Mouse (Mus musculus) CH12.LX (cell line): ENCODE data around the gene Atg16l2. TPM values are rescaled to one million over a fixed set of nuclear protein-coding genes. Genes with fewer than 3 reads are reported as not detected.
A peak's percentile ranks its signal among the peaks of the same experiment; 100 is the strongest.

Experiments used
- DNase-seq: peaks from one replicate; pipeline ENCODE4 v3.0.0-alpha.2; 2013; ENCODE audit errors: extremely low read depth
- H3K27ac ChIP-seq: 2 replicates; pipeline ENCODE4 v1.5.1; 2012; ENCODE audit warnings: low read depth, mild to moderate bottlenecking, control low read depth, moderate library complexity; ENCODE audit not compliant: insufficient read depth
- H3K27me3 ChIP-seq: replicated peaks from 2 replicates; pipeline ENCODE3; 2012; ENCODE audit warnings: inconsistent platforms
- H3K36me3 ChIP-seq, 2 experiments: replicated peaks in 1 of 2; 2 replicates each; pipeline versions ENCODE3 to v1.6.1; 2012; ENCODE audit warnings: inconsistent platforms in 1 of 2, low read length in 1 of 2, mild to moderate bottlenecking in 1 of 2, mixed read lengths in 1 of 2, moderate library complexity in 1 of 2; ENCODE audit not compliant: control insufficient read depth in 1 of 2, insufficient read depth in 1 of 2
- H3K4me1 ChIP-seq, 2 experiments: 2 replicates each; pipeline ENCODE4 v1.6.1; 2012; ENCODE audit warnings: inconsistent platforms in 1 of 2, moderate library complexity in 1 of 2; ENCODE audit not compliant: insufficient read depth in 2 of 2, control insufficient read depth in 1 of 2
- H3K4me2 ChIP-seq: 2 replicates; pipeline ENCODE4 v1.6.1; 2012; ENCODE audit warnings: low read depth, mild to moderate bottlenecking, control low read depth; ENCODE audit not compliant: poor library complexity, insufficient read depth, severe bottlenecking
- H3K4me3 ChIP-seq, 3 experiments: fragments of 150-350 bp in 1 of 3; sonication (generic) in 1 of 3; replicated peaks in 1 of 3; 2 replicates each; pipeline versions ENCODE3 to v1.5.1; 2011 to 2012; ENCODE audit warnings: low read depth in 2 of 3, low read length in 2 of 3, mild to moderate bottlenecking in 2 of 3, moderate library complexity in 2 of 3, control low read depth in 1 of 3, improper control_type of control experiment in 1 of 3, inconsistent platforms in 1 of 3, mixed read lengths in 1 of 3; ENCODE audit not compliant: poor library complexity in 1 of 3
- H3K79me2 ChIP-seq: replicated peaks from 2 replicates; pipeline ENCODE4 v1.6.1; 2012; ENCODE audit warnings: mild to moderate bottlenecking, moderate library complexity; ENCODE audit not compliant: control insufficient read depth, poor library complexity, insufficient read depth, severe bottlenecking; ENCODE audit errors: extremely low read depth
- H3K9ac ChIP-seq: 2 replicates; pipeline ENCODE4 v1.6.1; 2012; ENCODE audit warnings: low read depth, mild to moderate bottlenecking, control low read depth, moderate library complexity; ENCODE audit not compliant: insufficient read depth
- H3K9me3 ChIP-seq: replicated peaks from 2 replicates; pipeline ENCODE3; 2012; ENCODE audit warnings: low read length, inconsistent platforms, mixed read lengths
- CTCF ChIP-seq, 2 experiments: IDR thresholded peaks in 1 of 2; conservative IDR thresholded peaks in 1 of 2; 2 replicates each; pipeline ENCODE4 v1.5.1; 2011 to 2012; ENCODE audit warnings: low read depth in 2 of 2, low read length in 2 of 2, improper control_type of control experiment in 1 of 2, inconsistent platforms in 1 of 2, mild to moderate bottlenecking in 1 of 2, moderate library complexity in 1 of 2
- ELF1 ChIP-seq: IDR thresholded peaks from 2 replicates; pipeline ENCODE4 v1.6.1; 2014; ENCODE audit warnings: low read depth, mild to moderate bottlenecking, inconsistent platforms, low read length, improper control_type of control experiment
- EP300 ChIP-seq: IDR thresholded peaks from 2 replicates; pipeline ENCODE4 v1.6.1; 2011; ENCODE audit warnings: low read length, improper control_type of control experiment
- ETS1 ChIP-seq: conservative IDR thresholded peaks from 2 replicates; pipeline ENCODE4 v1.6.1; 2012; ENCODE audit warnings: low read depth, mild to moderate bottlenecking, inconsistent platforms, low read length, improper control_type of control experiment, moderate library complexity
- GABPA ChIP-seq: IDR thresholded peaks from 2 replicates; pipeline ENCODE4 v1.6.1; 2012; ENCODE audit warnings: low read depth, low read length, improper control_type of control experiment, inconsistent platforms; ENCODE audit not compliant: insufficient replicate concordance
- JUND ChIP-seq: conservative IDR thresholded peaks from 2 replicates; pipeline ENCODE4 v1.6.1; 2011; ENCODE audit warnings: low read depth, low read length, improper control_type of control experiment
- MEF2A ChIP-seq: IDR thresholded peaks from 2 replicates; pipeline ENCODE4 v1.6.1; 2014; ENCODE audit warnings: low read depth, mild to moderate bottlenecking, inconsistent platforms, low read length, improper control_type of control experiment, borderline replicate concordance
- MXI1 ChIP-seq: IDR thresholded peaks from 2 replicates; pipeline ENCODE4 v1.6.1; 2011; ENCODE audit warnings: mild to moderate bottlenecking, low read depth, low read length, improper control_type of control experiment
- NELFE ChIP-seq: IDR thresholded peaks from 2 replicates; pipeline ENCODE4 v1.6.1; 2011; ENCODE audit warnings: low read depth, low read length, improper control_type of control experiment
- NRF1 ChIP-seq: IDR thresholded peaks from 2 replicates; pipeline ENCODE4 v1.6.1; 2014; ENCODE audit warnings: low read depth, mild to moderate bottlenecking, inconsistent platforms, low read length, improper control_type of control experiment, moderate library complexity
- POLR2A ChIP-seq: IDR thresholded peaks from 2 replicates; pipeline ENCODE4 v1.6.1; 2011; ENCODE audit warnings: low read depth, mild to moderate bottlenecking, improper control_type of control experiment, low read length
- POLR2AphosphoS2 ChIP-seq: IDR thresholded peaks from 2 replicates; pipeline ENCODE4 v1.6.1; 2011; ENCODE audit warnings: low read depth, low read length, improper control_type of control experiment
- RAD21 ChIP-seq: IDR thresholded peaks from 2 replicates; pipeline ENCODE4 v1.6.1; 2011; ENCODE audit warnings: low read depth, mild to moderate bottlenecking, low read length, improper control_type of control experiment, moderate library complexity
- SIN3A ChIP-seq: IDR thresholded peaks from 2 replicates; pipeline ENCODE4 v1.6.1; 2012; ENCODE audit warnings: low read length, improper control_type of control experiment, inconsistent platforms
- TBP ChIP-seq: conservative IDR thresholded peaks from 2 replicates; pipeline ENCODE4 v1.6.1; 2011; ENCODE audit warnings: low read depth, low read length, improper control_type of control experiment
- USF1 ChIP-seq: IDR thresholded peaks from 2 replicates; pipeline ENCODE4 v1.6.1; 2014; ENCODE audit warnings: low read depth, mild to moderate bottlenecking, inconsistent platforms, low read length, improper control_type of control experiment
- ZKSCAN1 ChIP-seq: IDR thresholded peaks from 2 replicates; pipeline ENCODE4 v1.6.1; 2012; ENCODE audit warnings: low read depth, inconsistent platforms, low read length, improper control_type of control experiment, borderline replicate concordance
- ZMIZ1 ChIP-seq: IDR thresholded peaks from 2 replicates; pipeline ENCODE4 v1.6.1; 2012; ENCODE audit warnings: low read depth, mild to moderate bottlenecking, inconsistent platforms, low read length, improper control_type of control experiment
- ZNF384 ChIP-seq: IDR thresholded peaks from 2 replicates; pipeline ENCODE4 v1.6.1; 2012; ENCODE audit warnings: low read depth, low read length, improper control_type of control experiment, inconsistent platforms
- dilution Hi-C: fragments of 300-500 bp; cut with MboI; formaldehyde crosslinking; loops from 2 replicates; pipeline ENCODE4 v1.14.3; 2020; ENCODE audit warnings: low sequenced_read_pairs; ENCODE audit not compliant: extremely low pct_unique_long_range_greater_than_20kb, extremely low pct_ligation_motif_present
- in situ Hi-C: fragments of 300-500 bp; cut with MboI; formaldehyde crosslinking; loops from 3 replicates; pipeline ENCODE4 v1.14.3; 2019; ENCODE audit warnings: low sequenced_read_pairs, low pct_ligation_motif_present, low pct_unique_long_range_greater_than_20kb, mixed read lengths
- polyA plus RNA-seq: library from polyadenylated mRNA; unstranded; fragments of >175 nt; gene quantifications from 2 replicates; pipeline ENCODE4 v1.2.1, GENCODE M21; 2012; ENCODE audit warnings: low read depth; ENCODE audit not compliant: insufficient read length
- total RNA-seq, 2 experiments: library from RNA; depleted of rRNA; stranded (reverse); fragments of 300-350 nt in 1 of 2; fragments of >200 nt in 1 of 2; gene quantifications; 2 replicates each; pipeline ENCODE4 v1.2.3; 2012 to 2014

Atg16l2 gene
- total and polyA plus RNA-seq, 3 experiments, result 12.7 to 43.8 (median 15.4) TPM

DNA sequence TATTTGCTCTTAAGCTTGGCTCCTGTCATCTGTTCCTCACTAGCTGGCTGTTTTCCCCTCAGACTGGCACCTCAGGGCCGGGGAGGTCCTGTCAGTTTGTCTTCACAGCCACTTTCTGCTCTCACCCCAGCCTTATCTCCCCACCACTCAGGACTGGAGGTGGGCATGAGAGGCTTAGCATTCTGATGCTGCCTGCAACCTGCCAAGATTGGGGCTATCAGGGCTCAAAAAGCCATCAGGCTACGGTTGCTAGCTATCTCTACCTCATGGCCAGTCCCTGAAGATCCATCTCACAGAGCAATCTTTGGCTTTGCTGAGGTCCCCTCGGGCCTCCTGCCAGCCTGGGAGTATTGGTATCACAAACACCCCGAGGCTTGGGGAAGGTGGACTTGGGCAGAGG is 16.8 kb upstream of the Atg16l2 start:
- Histone ChIP-seq H3K27me3 (peaks cover 48% of the 10 kb centered on the region), H3K4me1 (peaks cover 18 to 21% of the 10 kb centered on the region in 2 experiments), H3K4me3 (no peak overlapping the region), H3K27ac (no peak overlapping the region), H3K9me3 (no peaks in the 10 kb centered on the region), H3K9ac (no peak overlapping the region), H3K36me3 (no peaks in the 10 kb centered on the region), H3K79me2 (no peaks in the 10 kb centered on the region), H3K4me2 (no peak overlapping the region)
- no peak for TF ChIP-seq RAD21
- no peak for TF ChIP-seq SIN3A
- no peak for TF ChIP-seq JUND
- TF ChIP-seq ZKSCAN1, result no peak
- no peak for TF ChIP-seq ZMIZ1
- dilution Hi-C loops (no loop called here), in situ Hi-C loops (loop anchor here (5.0 kb wide), 1 partner anchor 33 kb away; no protein-coding TSS in a partner anchor)
- no peak for DNase-seq

DNA sequence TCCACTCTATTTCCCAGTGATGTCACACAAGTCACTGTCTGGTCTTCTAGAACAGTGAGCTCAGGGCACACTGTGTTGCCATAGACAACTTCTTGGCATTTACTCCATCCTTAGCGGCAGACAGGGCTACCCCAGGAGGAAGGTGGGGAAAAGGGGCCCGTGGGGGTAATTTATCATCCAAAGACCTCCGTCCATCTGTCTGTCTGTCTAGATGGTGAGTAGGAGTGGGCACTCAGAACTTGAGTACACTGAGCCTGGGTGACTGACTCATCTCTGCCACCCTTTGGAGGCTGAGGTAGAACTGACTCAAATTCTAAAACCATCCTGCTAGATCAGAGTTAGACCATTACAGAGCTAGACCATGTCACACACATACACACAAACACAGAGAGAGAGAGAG is 15.0 kb upstream of the Atg16l2 start, which contains the start of gene Stard10:
Gene Stard10, plus strand, starts transcription at position 73 of the 400 bp plus-strand sequence.
- in situ Hi-C loops, result loop anchor here (5.0 kb wide), 1 partner anchor 35 kb away; no protein-coding TSS in a partner anchor
- peaks cover 37% of the 10 kb centered on the region for H3K27me3 ChIP-seq
- no peak within 1 kb of the TSS for H3K4me2 ChIP-seq
- dilution Hi-C loops, result no loop called here
- H3K36me3 ChIP-seq, result no peaks in the 10 kb centered on the region
- no peak for TF ChIP-seq USF1
- no peak for TF ChIP-seq GABPA
- no peak for TF ChIP-seq POLR2AphosphoS2
- no peak for TF ChIP-seq NELFE
- TF ChIP-seq ETS1, result no peak
- no peak for TF ChIP-seq EP300
- no peak for TF ChIP-seq MXI1
- TF ChIP-seq POLR2A, result no peak
- TF ChIP-seq TBP, result no peak
- no peak for TF ChIP-seq MEF2A
- TF ChIP-seq CTCF (conservative IDR thresholded peaks at IDR 0.05 in 1 of 2, IDR thresholded peaks at IDR 0.05 in 1 of 2; ENCODE audit: low read depth in 2 of 2, low read length in 2 of 2), result no peak
- TF ChIP-seq NRF1, result no peak
- no peak for TF ChIP-seq ZKSCAN1
- no peak for TF ChIP-seq ZNF384
- no peak for TF ChIP-seq ELF1
- no peaks in the 10 kb centered on the region for H3K9me3 ChIP-seq
- 0 out of 2 replicates have a peak within 1 kb of the TSS, but pooled peaks have one; percentile 1 for H3K27ac ChIP-seq
- H3K9ac ChIP-seq, result no peak within 1 kb of the TSS
- no peak for DNase-seq
- H3K4me3 ChIP-seq, result no peak within 1 kb of the TSS
- H3K79me2 ChIP-seq, result no peaks in the 10 kb centered on the region
- peaks cover 15 to 20% of the 10 kb centered on the region in 2 experiments for H3K4me1 ChIP-seq
